11 mouse cellular contexts compared by ENCODE assay signal in the genomic region with DNA sequence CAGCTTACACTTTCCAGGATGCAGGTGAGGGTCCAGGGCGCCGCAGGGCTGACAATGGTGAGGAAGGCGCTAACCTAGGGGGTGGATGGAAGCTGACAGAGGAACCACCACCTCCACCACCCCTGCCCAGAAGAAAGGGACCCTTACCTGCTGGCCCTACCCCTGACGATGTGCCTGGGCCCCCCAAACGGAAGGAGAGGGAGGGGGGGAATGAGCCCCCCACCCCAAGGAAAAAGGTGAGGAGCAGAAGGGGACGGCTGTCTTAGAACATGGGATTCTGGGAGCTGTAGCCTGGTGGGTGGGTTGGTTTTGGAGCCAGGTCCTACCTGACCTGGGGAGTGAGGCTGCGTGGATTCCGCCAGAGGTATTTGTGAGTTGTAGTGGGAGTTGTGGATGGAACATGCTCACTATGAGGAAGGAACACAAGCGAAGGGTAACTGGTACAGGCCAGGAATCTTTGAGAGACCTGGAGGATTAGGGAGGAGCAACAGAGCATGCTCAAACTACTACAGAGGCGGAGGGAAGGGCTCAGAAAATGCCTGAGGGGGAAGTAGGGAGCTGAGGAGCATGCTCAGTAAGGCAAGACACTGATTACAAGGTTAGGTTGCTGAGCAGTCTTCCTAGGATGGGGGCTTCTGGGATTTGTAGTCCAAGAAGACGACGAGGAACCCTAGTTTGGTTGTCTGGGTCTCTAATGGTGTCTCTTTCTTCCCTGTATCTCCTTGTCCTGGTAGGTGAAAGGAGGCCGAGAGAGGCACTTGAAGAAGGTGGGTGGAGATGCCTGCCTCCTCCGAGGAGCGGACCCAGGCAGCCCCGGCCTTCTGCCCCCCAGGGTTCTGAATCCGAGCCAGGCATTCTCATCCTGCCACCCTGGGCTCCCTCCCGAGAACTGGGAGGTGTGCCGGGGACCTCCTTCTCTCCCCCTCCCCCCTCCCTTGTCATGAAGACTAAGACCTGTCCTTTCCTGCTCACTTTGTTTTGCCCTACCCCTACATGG. TPM values are rescaled to one million over a fixed set of nuclear protein-coding genes. Genes with fewer than 3 reads are reported as not detected.
A peak's percentile ranks its signal among the peaks of the same experiment; 100 is the strongest.
DNase-seq lines count a peak whose midpoint lies in the region; ATAC-seq and TF ChIP-seq lines count a peak whose summit lies in the region.
"Had no signal": no experiment of that assay in that cellular context is flagged by ENCODE, and none has a peak within 500 bp of the region (broad histone marks: within the 10 kb centered on the region; RNA-seq: fewer than 3 reads in every experiment).

No protein-coding gene starts in this region.

- H3K4me3 ChIP-seq in forebrain, embryonic 10.5 days, result no peak overlapping the region
- no peak overlapping the region for H3K4me3 ChIP-seq in forebrain, embryonic 16.5 days (replicated peaks; ENCODE audit: low read length)
- no peak overlapping the region for H3K4me3 ChIP-seq in lung, postnatal 0 days (ENCODE audit: low read depth, low read length)
- H3K4me3 ChIP-seq in lung, adult 2 months (replicated peaks; ENCODE audit: extremely low read depth, low read depth, low read length), result no peak overlapping the region

- TF ChIP-seq EP300 in lung, postnatal 0 days (IDR thresholded peaks at IDR 0.05), result no peak

- H3K9me3 ChIP-seq in forebrain, embryonic 10.5 days, result no peaks in the 10 kb centered on the region
- H3K9me3 ChIP-seq in forebrain, embryonic 16.5 days (ENCODE audit: control insufficient read depth, low read length), result no peaks in the 10 kb centered on the region
- no peaks in the 10 kb centered on the region for H3K9me3 ChIP-seq in lung, postnatal 0 days (ENCODE audit: low read length)

- ATAC-seq in forebrain, embryonic 16.5 days, result no peak
- no peak for ATAC-seq in lung, postnatal 0 days
- ATAC-seq: liver, postnatal 0 days had no signal

- H3K4me1 ChIP-seq in forebrain, embryonic 10.5 days, result peaks cover 23% of the 10 kb centered on the region
- peaks cover 16% of the 10 kb centered on the region for H3K4me1 ChIP-seq in forebrain, embryonic 16.5 days (replicated peaks; ENCODE audit: control insufficient read depth, insufficient read depth, low read length)
- no peaks in the 10 kb centered on the region for H3K4me1 ChIP-seq in lung, postnatal 0 days (ENCODE audit: insufficient read depth, low read depth, low read length)
- peaks cover 2% of the 10 kb centered on the region; the same call in 1 of the 2 replicates for H3K4me1 ChIP-seq in lung, adult 2 months (ENCODE audit: control insufficient read depth, insufficient read depth, low read length)

- TF ChIP-seq CTCF in lung, postnatal 0 days (IDR thresholded peaks at IDR 0.05), result no peak
- TF ChIP-seq CTCF in lung, adult 2 months (IDR thresholded peaks at IDR 0.05; ENCODE audit: insufficient read depth, low read length), result no peak

- no peak overlapping the region for H3K9ac ChIP-seq in forebrain, embryonic 16.5 days (replicated peaks; ENCODE audit: low read depth, low read length)
- no peak overlapping the region for H3K9ac ChIP-seq in lung, postnatal 0 days (replicated peaks; ENCODE audit: low read depth)
- H3K9ac ChIP-seq: liver, postnatal 0 days had no signal

- no peak for TF ChIP-seq POLR2A in lung, adult 2 months (IDR thresholded peaks at IDR 0.05; ENCODE audit: borderline replicate concordance, extremely low read depth, low read depth, low read length)

- H3K27me3 ChIP-seq in forebrain, embryonic 10.5 days (ENCODE audit: poor library complexity, severe bottlenecking), result no peaks in the 10 kb centered on the region
- no peaks in the 10 kb centered on the region for H3K27me3 ChIP-seq in forebrain, embryonic 16.5 days (replicated peaks; ENCODE audit: control insufficient read depth, insufficient read depth, low read length)
- no peaks in the 10 kb centered on the region for H3K27me3 ChIP-seq in lung, postnatal 0 days (replicated peaks; ENCODE audit: insufficient read depth, low read length)

- H3K4me2 ChIP-seq in forebrain, embryonic 16.5 days (ENCODE audit: low read length), result no peak overlapping the region
- H3K4me2 ChIP-seq in lung, postnatal 0 days (replicated peaks; ENCODE audit: low read depth, low read length), result no peak overlapping the region

- DNase-seq in forebrain, embryonic 10.5 days (ENCODE audit: extremely low spot score, low spot score), result no peak
- peak; percentile 84 for DNase-seq in lung, postnatal 0 days (ENCODE audit: low spot score)
- no peak for DNase-seq in lung, adult 2 months
- DNase-seq in cerebellum, postnatal 25 days, result peak; percentile 52 to 64
- peak; percentile 50 for DNase-seq in lung, postnatal 36 days
- no peak for DNase-seq in Muller cell, postnatal 12 days (ENCODE audit: inconsistent ontology term)
- no peak for DNase-seq in urinary bladder, adult 2 months (ENCODE audit: low spot score)
- DNase-seq: liver, postnatal 0 days; thymus, adult 18-20 months had no signal

- H3K27ac ChIP-seq in forebrain, embryonic 10.5 days, result 0 out of 2 replicates have a peak overlapping the region, but pooled peaks have one; percentile 26
- H3K27ac ChIP-seq in forebrain, embryonic 16.5 days (ENCODE audit: low read length), result no peak overlapping the region
- no peak overlapping the region for H3K27ac ChIP-seq in lung, postnatal 0 days (ENCODE audit: low read length)

- WGBS in forebrain, embryonic 10.5 days, result 88% methylated on average over 19 of the region's 19 CpGs
- 87% methylated on average over 19 of the region's 19 CpGs for WGBS in forebrain, embryonic 16.5 days
- 81% methylated on average over 17 of the region's 19 CpGs for WGBS in lung, postnatal 0 days
- WGBS in lung, adult 2 months, result 79% methylated on average over 19 of the region's 19 CpGs

- H3K36me3 ChIP-seq in forebrain, embryonic 10.5 days (replicated peaks), result peaks cover 78% of the 10 kb centered on the region
- H3K36me3 ChIP-seq in forebrain, embryonic 16.5 days (ENCODE audit: control insufficient read depth, insufficient read depth), result peaks cover 38% of the 10 kb centered on the region
- H3K36me3 ChIP-seq in lung, postnatal 0 days (ENCODE audit: insufficient read depth, low read length), result no peaks in the 10 kb centered on the region; the same call in 1 of the 2 replicates

RNA-seq across cellular contexts. Expression of a gene that starts 6.1 kb away (rescaled TPM):
- polyA plus RNA-seq in forebrain, embryonic 10.5 days (2016; fragmentation: Nextera tagmentation; extraction: Ambion mirVana), result 7.6 and 8.2 TPM in 2 replicates
- polyA plus RNA-seq in forebrain, embryonic 16.5 days (2015; fragmentation: Nextera tagmentation; extraction: Ambion mirVana), result 8.0 and 8.4 TPM in 2 replicates
- 1.6 TPM in 2 replicates for polyA plus RNA-seq in lung, postnatal 0 days (2015; fragmentation: Nextera tagmentation; extraction: Ambion mirVana)
- polyA plus RNA-seq in lung, adult 2 months (2012; rRNA removed), result 25.9 and 27.3 TPM in 2 replicates
- 14.5 and 15.5 TPM in 2 replicates for polyA plus RNA-seq in urinary bladder, adult 2 months (2012; rRNA removed)

RNA-seq across cellular contexts. Expression of a gene that starts 18.5 kb away (rescaled TPM):
- polyA plus RNA-seq in forebrain, embryonic 10.5 days (2016; fragmentation: Nextera tagmentation; extraction: Ambion mirVana), result 0.33 and 0.39 TPM in 2 replicates
- 0.11 and 0.17 TPM in 2 replicates for polyA plus RNA-seq in forebrain, embryonic 16.5 days (2015; fragmentation: Nextera tagmentation; extraction: Ambion mirVana)
- 0.07 and 0.08 TPM in 2 replicates for polyA plus RNA-seq in lung, postnatal 0 days (2015; fragmentation: Nextera tagmentation; extraction: Ambion mirVana)
- not detected in 2 replicates for polyA plus RNA-seq in lung, adult 2 months (2012; rRNA removed)
- not detected in 2 replicates for polyA plus RNA-seq in urinary bladder, adult 2 months (2012; rRNA removed)
- polyA plus RNA-seq: gonadal fat pad, adult 2 months; liver, postnatal 0 days had no signal

RNA-seq across cellular contexts. Expression of a gene that starts 19.2 kb away (rescaled TPM):
- 8.4 and 9.8 TPM in 2 replicates for polyA plus RNA-seq in forebrain, embryonic 10.5 days (2016; fragmentation: Nextera tagmentation; extraction: Ambion mirVana)
- 9.5 and 9.6 TPM in 2 replicates for polyA plus RNA-seq in forebrain, embryonic 16.5 days (2015; fragmentation: Nextera tagmentation; extraction: Ambion mirVana)
- 38.5 and 42.8 TPM in 2 replicates for polyA plus RNA-seq in lung, postnatal 0 days (2015; fragmentation: Nextera tagmentation; extraction: Ambion mirVana)
- polyA plus RNA-seq in lung, adult 2 months (2012; rRNA removed), result 39.1 and 45.6 TPM in 2 replicates
- 36.0 and 42.3 TPM in 2 replicates for polyA plus RNA-seq in urinary bladder, adult 2 months (2012; rRNA removed)

RNA-seq across cellular contexts. Expression of a gene that starts 26.0 kb away (rescaled TPM):
- 16.0 and 17.1 TPM in 2 replicates for polyA plus RNA-seq in forebrain, embryonic 10.5 days (2016; fragmentation: Nextera tagmentation; extraction: Ambion mirVana)
- 19.8 and 20.7 TPM in 2 replicates for polyA plus RNA-seq in forebrain, embryonic 16.5 days (2015; fragmentation: Nextera tagmentation; extraction: Ambion mirVana)
- polyA plus RNA-seq in lung, postnatal 0 days (2015; fragmentation: Nextera tagmentation; extraction: Ambion mirVana), result 10.5 and 11.0 TPM in 2 replicates
- polyA plus RNA-seq in lung, adult 2 months (2012; rRNA removed), result 10.8 and 15.6 TPM in 2 replicates
- polyA plus RNA-seq in urinary bladder, adult 2 months (2012; rRNA removed), result 4.8 and 13.9 TPM in 2 replicates

RNA-seq across cellular contexts. Expression of a gene that starts 35.0 kb away (rescaled TPM):
- not detected in 2 replicates for polyA plus RNA-seq in forebrain, embryonic 10.5 days (2016; fragmentation: Nextera tagmentation; extraction: Ambion mirVana)
- polyA plus RNA-seq in forebrain, embryonic 16.5 days (2015; fragmentation: Nextera tagmentation; extraction: Ambion mirVana), result not detected in 2 replicates
- polyA plus RNA-seq in lung, postnatal 0 days (2015; fragmentation: Nextera tagmentation; extraction: Ambion mirVana), result not detected in 2 replicates
- not detected in 2 replicates for polyA plus RNA-seq in lung, adult 2 months (2012; rRNA removed)
- 0.21 TPM in 1 of 2 replicates, not detected in the other for polyA plus RNA-seq in urinary bladder, adult 2 months (2012; rRNA removed)
- polyA plus RNA-seq: gonadal fat pad, adult 2 months had no signal

Comparison
In these comparisons a context has a peak if more than half of its experiments do, and no peak if none do; other contexts are left out.
1. DNase-seq: peak in lung, postnatal 0 days (single experiment), cerebellum, postnatal 25 days (2 of 2) and lung, postnatal 36 days (single experiment); none in forebrain, embryonic 10.5 days (single experiment), lung, adult 2 months (single experiment), Muller cell, postnatal 12 days (single experiment) and urinary bladder, adult 2 months (single experiment).